Mouse (Mus musculus): Measurements from ENCODE around the gene Lin7a. TPM values are rescaled to one million over a fixed set of nuclear protein-coding genes. Genes with fewer than 3 reads are reported as not detected.
"Not testable (repeated sequence)": the region's sequence is repeated elsewhere in the genome, so short reads cannot be mapped to it uniquely, and the experiment has no call there.

The Lin7a gene
- polyA plus RNA-seq, 1 experiment: 0.48 TPM

GRCm38 (mm10) chr10:107240986-107241385, 30.5 kb upstream of the Lin7a start:
- Histone ChIP-seq H3K79me2 (ENCODE audit: control insufficient read depth, insufficient read depth) (no peaks in the 10 kb centered on the region), H3ac (ENCODE audit: control insufficient read depth, insufficient read length) (no peak overlapping the region), H3K36me3 (ENCODE audit: control insufficient read depth, insufficient read depth) (no peaks in the 10 kb centered on the region), H3K4me3 (no peak overlapping the region), H3K27me3 (ENCODE audit: control insufficient read depth, insufficient read depth, insufficient read length) (no peaks in the 10 kb centered on the region), H3K4me2 (ENCODE audit: low read depth) (no peak overlapping the region)
- TF ChIP-seq TCF12 (IDR thresholded peaks at IDR 0.05; ENCODE audit: insufficient read depth, poor library complexity, severe bottlenecking) (no peak), MYOG (IDR thresholded peaks at IDR 0.05; ENCODE audit: control insufficient read depth in 1 of 3, insufficient read depth in 1 of 3, insufficient read length in 2 of 3, low read depth in 2 of 3) (no peak), USF1 (IDR thresholded peaks at IDR 0.05; ENCODE audit: low read depth) (no peak), E2F4 (IDR thresholded peaks at IDR 0.05; ENCODE audit: insufficient read depth) (no peak), CEBPB (IDR thresholded peaks at IDR 0.05; ENCODE audit: insufficient read depth, poor library complexity, severe bottlenecking) (no peak), MAX (IDR thresholded peaks at IDR 0.05; ENCODE audit: low read depth) (no peak), SRF (IDR thresholded peaks at IDR 0.05; ENCODE audit: control insufficient read depth, insufficient read length, low read depth) (no peak), REST (IDR thresholded peaks at IDR 0.05; ENCODE audit: insufficient read depth, insufficient read length) (no peak), POLR2AphosphoS2 (IDR thresholded peaks at IDR 0.05; ENCODE audit: insufficient read length, low read depth) (no peak), MYOD1 (IDR thresholded peaks at IDR 0.05; ENCODE audit: control insufficient read depth in 1 of 3, insufficient read length in 2 of 3, low read depth in 2 of 3) (no peak), POLR2A (IDR thresholded peaks at IDR 0.05; ENCODE audit: insufficient read length, low read depth) (no peak)

- Histone ChIP-seq H3K27me3 (ENCODE audit: control insufficient read depth, insufficient read depth, insufficient read length) (no peaks in the 10 kb centered on the region), H3K79me2 (ENCODE audit: control insufficient read depth, insufficient read depth) (no peaks in the 10 kb centered on the region), H3ac (ENCODE audit: control insufficient read depth, insufficient read length) (no peak overlapping the region), H3K4me2 (ENCODE audit: low read depth) (no peak overlapping the region), H3K36me3 (ENCODE audit: control insufficient read depth, insufficient read depth) (no peaks in the 10 kb centered on the region), H3K4me3 (no peak overlapping the region)
- no peak for TF ChIP-seq TCF3 (IDR thresholded peaks at IDR 0.05; ENCODE audit: insufficient read length, low read depth)
- no peak for TF ChIP-seq POLR2A (IDR thresholded peaks at IDR 0.05; ENCODE audit: insufficient read length, low read depth)
- TF ChIP-seq TCF12 (IDR thresholded peaks at IDR 0.05; ENCODE audit: insufficient read depth, poor library complexity, severe bottlenecking): no peak
- TF ChIP-seq MYOG (IDR thresholded peaks at IDR 0.05; ENCODE audit: control insufficient read depth in 1 of 3, insufficient read depth in 1 of 3, insufficient read length in 2 of 3, low read depth in 2 of 3): no peak
- no peak for TF ChIP-seq REST (IDR thresholded peaks at IDR 0.05; ENCODE audit: insufficient read depth, insufficient read length)
- no peak for TF ChIP-seq E2F4 (IDR thresholded peaks at IDR 0.05; ENCODE audit: insufficient read depth)
- TF ChIP-seq CEBPB (IDR thresholded peaks at IDR 0.05; ENCODE audit: insufficient read depth, poor library complexity, severe bottlenecking): no peak
- no peak for TF ChIP-seq POLR2AphosphoS2 (IDR thresholded peaks at IDR 0.05; ENCODE audit: insufficient read length, low read depth)
- TF ChIP-seq MAX (IDR thresholded peaks at IDR 0.05; ENCODE audit: low read depth): no peak
- TF ChIP-seq SRF (IDR thresholded peaks at IDR 0.05; ENCODE audit: control insufficient read depth, insufficient read length, low read depth): no peak
- TF ChIP-seq MYOD1 (IDR thresholded peaks at IDR 0.05; ENCODE audit: control insufficient read depth in 1 of 3, insufficient read length in 2 of 3, low read depth in 2 of 3): no peak
- no peak for TF ChIP-seq USF1 (IDR thresholded peaks at IDR 0.05; ENCODE audit: low read depth)
Observed at GRCm38 (mm10) chr10:107241406-107241805, 30.1 kb upstream of the Lin7a start.

- H3K4me3 ChIP-seq; H3ac ChIP-seq (ENCODE audit: control insufficient read depth, insufficient read length); H3K36me3 ChIP-seq (ENCODE audit: control insufficient read depth, insufficient read depth); H3K4me2 ChIP-seq (ENCODE audit: low read depth); H3K79me2 ChIP-seq (ENCODE audit: control insufficient read depth, insufficient read depth); H3K27me3 ChIP-seq (ENCODE audit: control insufficient read depth, insufficient read depth, insufficient read length): not testable (repeated sequence)
Observed at GRCm38 (mm10) chr10:107241999-107242398, 29.5 kb upstream of the Lin7a start.

- Histone ChIP-seq H3ac (ENCODE audit: control insufficient read depth, insufficient read length) (no peak overlapping the region), H3K36me3 (ENCODE audit: control insufficient read depth, insufficient read depth) (no peaks in the 10 kb centered on the region), H3K4me3 (no peak overlapping the region), H3K27me3 (ENCODE audit: control insufficient read depth, insufficient read depth, insufficient read length) (no peaks in the 10 kb centered on the region), H3K79me2 (ENCODE audit: control insufficient read depth, insufficient read depth) (no peaks in the 10 kb centered on the region), H3K4me2 (ENCODE audit: low read depth) (no peak overlapping the region)
- TF ChIP-seq POLR2A (IDR thresholded peaks at IDR 0.05; ENCODE audit: insufficient read length, low read depth): no peak
- TF ChIP-seq TCF3 (IDR thresholded peaks at IDR 0.05; ENCODE audit: insufficient read length, low read depth): no peak
- TF ChIP-seq MAX (IDR thresholded peaks at IDR 0.05; ENCODE audit: low read depth): no peak
- no peak for TF ChIP-seq MYOD1 (IDR thresholded peaks at IDR 0.05; ENCODE audit: control insufficient read depth in 1 of 3, insufficient read length in 2 of 3, low read depth in 2 of 3)
- TF ChIP-seq MYOG (IDR thresholded peaks at IDR 0.05; ENCODE audit: control insufficient read depth in 1 of 3, insufficient read depth in 1 of 3, insufficient read length in 2 of 3, low read depth in 2 of 3): no peak
- TF ChIP-seq USF1 (IDR thresholded peaks at IDR 0.05; ENCODE audit: low read depth): no peak
Observed at GRCm38 (mm10) chr10:107242696-107243400, 28.6 kb upstream of the Lin7a start.

- no peaks in the 10 kb centered on the region for H3K27me3 ChIP-seq (ENCODE audit: control insufficient read depth, insufficient read depth, insufficient read length)
Observed at GRCm38 (mm10) chr10:107244211-107244610, 27.3 kb upstream of the Lin7a start.

More at GRCm38 (mm10) chr10:107244211-107244610, 27.3 kb upstream of the Lin7a start:
- no peaks in the 10 kb centered on the region for H3K36me3 ChIP-seq (ENCODE audit: control insufficient read depth, insufficient read depth)
- H3K4me2 ChIP-seq (ENCODE audit: low read depth): no peak overlapping the region
- H3ac ChIP-seq (ENCODE audit: control insufficient read depth, insufficient read length): no peak overlapping the region
- H3K79me2 ChIP-seq (ENCODE audit: control insufficient read depth, insufficient read depth): no peaks in the 10 kb centered on the region
- no peak for TF ChIP-seq TCF3 (IDR thresholded peaks at IDR 0.05; ENCODE audit: insufficient read length, low read depth)
- TF ChIP-seq MYOG (IDR thresholded peaks at IDR 0.05; ENCODE audit: control insufficient read depth in 1 of 3, insufficient read depth in 1 of 3, insufficient read length in 2 of 3, low read depth in 2 of 3): no peak
- no peak for TF ChIP-seq TCF12 (IDR thresholded peaks at IDR 0.05; ENCODE audit: insufficient read depth, poor library complexity, severe bottlenecking)
- H3K4me3 ChIP-seq: no peak overlapping the region

Measured in myocyte (in vitro differentiated cells).